Mouse (Mus musculus): ENCODE data around the gene Cdk17.

Cdk17 gene

DNA sequence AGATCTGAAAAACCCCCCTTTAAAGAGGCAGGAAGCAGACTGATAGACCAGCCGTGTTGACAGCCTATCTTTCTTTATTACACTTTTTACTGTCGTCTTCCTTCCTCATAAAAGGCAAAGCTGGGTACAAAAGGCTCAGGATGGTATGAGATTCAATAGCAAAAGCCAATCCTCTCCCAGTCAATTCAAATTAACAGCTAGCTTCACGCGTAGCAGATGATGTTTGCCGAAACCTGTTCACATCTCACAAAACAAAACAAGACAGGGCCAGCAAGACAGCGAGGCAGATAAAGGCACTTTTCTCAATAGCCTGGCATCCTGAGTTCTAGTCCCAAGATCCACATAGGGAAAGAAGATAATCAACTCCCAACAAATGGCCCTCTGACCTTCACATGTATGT is 128.7 kb downstream of the Cdk17 start:
- DNase-seq (ENCODE audit: low read depth) = no peak

DNA sequence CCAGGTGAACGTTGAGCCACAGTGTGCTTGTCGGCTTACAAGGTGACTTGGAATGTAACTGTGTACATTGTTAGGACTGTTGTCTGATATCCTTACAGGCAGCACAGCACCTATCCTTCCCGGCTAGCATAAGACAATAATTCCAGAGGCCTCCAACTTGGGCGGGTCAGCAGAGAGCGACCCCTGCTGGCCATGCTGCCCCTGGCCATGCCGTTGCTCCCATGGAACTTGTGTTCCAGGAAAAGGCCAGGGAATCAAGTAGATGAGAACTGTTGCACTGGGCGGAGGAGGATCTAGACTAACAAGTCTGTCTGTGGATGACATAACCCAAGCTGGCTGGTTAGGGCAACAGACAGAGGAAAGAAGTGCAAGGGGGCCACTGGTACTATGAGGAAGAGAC is 130.7 kb downstream of the Cdk17 start:
- no peak for DNase-seq (ENCODE audit: low read depth)

DNA sequence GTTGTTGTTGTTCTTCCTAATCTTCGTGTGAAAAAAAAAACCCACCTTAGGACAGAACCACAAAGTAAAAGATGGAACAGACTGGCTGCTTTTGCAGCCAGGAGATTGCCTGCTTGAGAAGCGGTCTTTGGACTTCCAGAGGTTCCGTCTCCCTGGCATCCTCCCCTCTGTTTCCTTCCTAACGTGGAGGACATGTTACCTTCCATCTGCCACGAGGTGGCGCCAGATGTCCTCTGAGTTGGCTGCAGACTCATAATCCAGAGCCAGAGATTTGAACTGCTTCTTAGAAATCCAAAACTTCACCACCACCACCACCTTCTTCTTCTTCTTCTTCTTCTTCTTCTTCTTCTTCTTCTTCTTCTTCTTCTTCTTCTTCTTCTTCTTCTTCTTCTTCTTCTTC is 131.2 kb downstream of the Cdk17 start:
- DNase-seq (ENCODE audit: low read depth) = peak; percentile 84

DNA sequence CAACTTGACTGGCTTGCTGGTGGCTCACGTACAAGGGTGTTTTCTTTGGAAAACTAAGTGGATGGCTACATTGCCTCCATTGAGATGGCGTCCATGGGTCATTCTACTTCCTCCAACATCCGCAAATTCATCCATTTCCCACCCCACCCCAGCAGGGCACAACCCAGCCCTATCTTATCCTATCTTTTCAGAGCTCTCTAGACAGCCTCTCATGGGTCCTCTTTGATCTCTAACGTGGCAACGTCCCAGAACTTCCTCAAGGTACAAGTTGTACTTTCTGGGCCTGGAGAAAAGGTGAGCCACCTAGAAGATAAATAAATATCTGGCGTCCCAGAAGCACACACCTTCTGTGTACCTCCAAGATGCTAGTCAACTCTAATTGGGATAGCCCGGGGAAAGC is 132.9 kb downstream of the Cdk17 start:
- DNase-seq (ENCODE audit: low read depth) = no peak

DNA sequence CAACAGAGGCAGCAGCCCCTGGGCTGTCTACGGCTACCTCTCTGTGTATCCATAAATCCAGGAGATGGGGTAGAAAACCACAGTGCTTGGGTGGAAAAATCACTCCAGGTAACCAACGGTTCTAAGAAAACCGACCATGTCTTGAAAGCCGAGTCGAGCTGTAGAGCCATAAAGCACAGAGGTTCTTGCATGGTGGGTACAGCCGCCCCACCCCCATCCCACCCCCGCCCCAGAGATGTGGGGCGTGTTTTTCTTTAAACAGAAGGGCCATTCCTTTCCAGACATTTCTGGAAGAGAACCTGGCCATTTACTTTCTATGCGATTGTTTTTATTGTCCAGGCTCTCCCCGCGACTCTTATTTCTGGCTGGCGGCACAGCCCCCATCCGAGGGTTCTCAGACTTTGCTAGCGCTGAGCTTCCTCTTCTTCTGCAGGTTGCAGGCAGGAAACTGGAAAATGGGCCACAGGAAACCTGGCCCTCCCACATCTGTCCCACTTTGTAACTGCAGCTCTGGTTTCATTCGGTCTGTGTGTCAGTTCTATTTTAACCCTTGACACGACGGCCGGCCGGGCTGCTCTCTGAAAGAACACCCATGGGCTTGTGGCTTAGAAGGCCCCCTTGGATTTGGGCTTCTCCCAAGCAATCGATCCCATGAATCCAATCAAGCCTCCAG is 134.0 kb downstream of the Cdk17 start:
- DNase-seq (ENCODE audit: low read depth) = no peak

DNA sequence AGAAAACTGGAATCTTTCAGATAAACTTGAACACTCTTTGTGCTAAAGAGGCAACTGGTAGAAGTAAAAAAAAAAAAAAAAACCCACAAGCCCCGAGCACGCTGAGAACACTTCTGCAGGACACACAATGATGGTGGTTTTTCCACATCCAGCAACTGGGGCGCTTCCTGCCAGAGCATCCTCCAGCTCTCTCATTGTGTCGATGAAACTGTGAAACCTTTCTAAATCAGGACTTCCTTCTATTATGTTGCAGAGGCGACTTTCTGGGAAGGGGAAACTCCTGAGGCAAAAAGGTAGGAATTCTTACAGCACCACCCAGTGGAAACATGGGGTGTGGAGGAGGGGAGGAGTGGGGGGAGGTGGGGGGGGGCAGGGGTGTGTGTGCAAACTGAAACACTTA is 137.1 kb downstream of the Cdk17 start:
- peak; percentile 48 for DNase-seq (ENCODE audit: low read depth)

DNA sequence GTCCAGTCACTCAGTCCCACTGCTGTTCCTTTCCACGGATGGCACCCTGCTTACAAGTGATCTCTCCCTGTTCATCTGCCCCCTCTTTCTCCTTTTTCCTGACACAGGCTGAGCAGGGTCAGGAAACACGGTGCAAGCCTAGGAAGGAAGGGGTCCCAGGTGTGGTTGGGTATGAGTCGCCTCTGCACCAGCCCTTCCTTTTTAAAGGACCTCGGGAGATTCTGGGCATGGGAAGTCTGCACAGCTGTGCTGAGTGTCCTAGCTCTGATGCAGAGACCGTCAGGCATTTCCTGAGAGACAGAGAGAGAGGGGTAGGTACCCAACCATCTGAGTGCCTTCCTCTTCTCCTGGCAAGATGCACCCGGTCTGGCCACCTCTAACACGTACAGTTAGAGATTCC is 137.5 kb downstream of the Cdk17 start:
- DNase-seq (ENCODE audit: low read depth) = no peak

DNA sequence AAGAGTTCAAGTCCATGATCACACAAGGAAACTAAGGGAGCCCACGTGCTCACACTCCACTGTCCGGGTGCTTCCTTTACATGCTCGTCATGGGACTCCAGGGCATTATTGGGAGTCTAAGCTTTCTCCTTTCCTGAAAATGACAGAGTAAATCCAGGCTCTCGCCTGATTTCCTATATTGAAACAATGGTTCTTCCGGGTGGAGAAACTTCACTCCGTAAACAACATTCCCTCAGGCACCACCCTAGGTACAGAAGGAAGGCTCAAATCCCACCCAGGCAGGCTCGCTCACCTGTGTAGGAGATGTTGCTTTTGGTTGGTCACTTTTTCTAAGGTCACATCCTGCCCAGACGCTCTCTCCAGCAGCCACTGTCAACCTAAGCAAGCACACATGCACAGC is 141.2 kb downstream of the Cdk17 start:
- no peak for DNase-seq (ENCODE audit: low read depth)

DNA sequence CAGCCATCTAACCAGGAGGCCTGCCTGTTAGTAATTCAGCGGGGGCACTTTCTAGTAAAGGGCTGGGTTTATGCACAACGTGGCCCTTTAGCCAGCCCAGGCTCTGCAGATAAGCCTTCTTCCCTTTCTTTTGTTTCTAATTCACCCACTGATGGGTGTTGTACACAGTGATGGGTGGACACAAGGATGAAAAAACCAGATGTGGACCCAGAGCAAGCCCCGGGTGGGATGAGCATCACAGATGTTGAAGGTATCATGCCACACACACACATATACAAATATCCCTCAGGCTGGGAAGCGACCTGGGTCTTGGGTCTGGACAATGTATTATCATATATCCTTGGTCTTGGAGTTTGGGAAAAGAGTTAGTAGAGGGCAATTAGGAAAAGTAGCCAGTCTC is 142.6 kb downstream of the Cdk17 start:
- DNase-seq (ENCODE audit: low read depth) = no peak

DNA sequence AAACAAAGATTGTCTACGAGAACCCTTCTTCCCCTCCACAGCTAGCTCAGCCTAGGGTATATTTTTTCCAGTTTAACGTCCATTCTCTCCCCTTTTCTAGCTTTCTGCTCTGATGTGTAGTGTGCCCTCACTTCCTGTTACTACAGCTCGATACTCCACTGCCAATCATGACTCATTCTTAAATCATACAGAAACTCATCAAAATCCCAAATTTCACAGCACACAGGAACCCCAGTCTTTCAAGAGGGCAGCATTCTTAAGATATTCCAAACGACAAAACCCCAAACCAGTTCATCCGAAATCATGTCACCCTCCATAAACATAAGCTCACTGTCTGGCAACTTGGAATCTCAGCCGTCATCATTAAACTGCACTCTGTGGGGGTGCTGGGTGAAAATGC is 145.3 kb downstream of the Cdk17 start:
- DNase-seq (ENCODE audit: low read depth) = no peak

DNA sequence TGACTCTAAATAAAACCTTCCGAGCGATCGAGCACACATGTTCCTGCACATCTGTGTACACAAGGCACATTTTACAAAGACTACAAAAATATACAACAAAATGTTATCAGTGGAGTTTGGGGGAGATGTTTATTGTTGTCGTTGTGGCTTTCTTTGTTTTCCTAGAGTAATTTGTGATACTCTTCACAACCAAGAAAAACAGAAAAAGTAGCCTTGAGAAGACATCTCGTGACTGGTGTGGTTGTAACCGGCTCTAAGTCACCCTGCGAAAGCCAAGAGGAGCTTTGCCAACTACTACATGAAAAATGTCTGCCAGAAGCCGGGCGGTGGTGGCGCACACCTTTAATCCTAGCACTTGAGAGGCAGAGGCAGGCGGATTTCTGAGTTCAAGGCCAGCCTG is 145.7 kb downstream of the Cdk17 start:
- DNase-seq (ENCODE audit: low read depth) = no peak

DNA sequence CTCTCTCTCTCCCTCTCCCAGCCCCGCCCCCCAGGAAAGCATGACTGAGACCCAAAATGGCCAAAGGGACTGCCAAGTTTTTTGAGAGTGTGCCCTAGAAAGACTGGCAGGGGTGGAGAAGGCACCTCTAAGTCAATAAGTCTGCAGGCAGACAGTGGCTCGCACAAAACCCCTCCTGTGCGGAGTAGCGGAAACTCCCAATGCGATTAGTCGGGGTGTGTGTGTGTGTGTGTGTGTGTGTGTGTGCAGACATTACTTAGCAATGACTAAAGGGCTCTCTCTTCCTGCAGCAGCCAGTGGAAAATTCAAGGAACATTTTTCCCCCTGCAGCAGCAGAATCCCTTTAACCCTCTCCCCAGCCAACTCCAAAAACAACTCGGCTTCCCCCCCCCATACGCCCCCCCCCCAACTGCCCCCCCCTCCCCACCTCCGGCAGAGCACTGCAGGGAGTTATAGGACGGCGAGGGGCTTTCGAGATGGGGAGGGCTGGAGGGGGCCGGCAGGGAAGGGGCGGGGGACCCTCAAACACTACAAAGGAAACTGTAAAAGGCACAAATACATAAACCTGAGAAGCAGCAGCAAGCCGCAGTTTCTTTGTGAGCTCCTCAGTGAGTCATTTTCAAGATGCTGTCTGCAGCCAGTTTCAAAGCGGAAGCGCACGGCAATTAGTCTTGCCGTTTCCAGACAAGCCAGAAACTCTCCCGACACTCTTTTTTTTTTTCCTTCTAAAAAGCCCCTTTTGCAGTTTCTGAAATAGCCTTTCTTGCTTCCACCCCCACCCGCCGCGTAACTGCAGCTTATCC is 148.7 kb downstream of the Cdk17 start:
- peak; percentile 77 for DNase-seq (ENCODE audit: low read depth)

DNA sequence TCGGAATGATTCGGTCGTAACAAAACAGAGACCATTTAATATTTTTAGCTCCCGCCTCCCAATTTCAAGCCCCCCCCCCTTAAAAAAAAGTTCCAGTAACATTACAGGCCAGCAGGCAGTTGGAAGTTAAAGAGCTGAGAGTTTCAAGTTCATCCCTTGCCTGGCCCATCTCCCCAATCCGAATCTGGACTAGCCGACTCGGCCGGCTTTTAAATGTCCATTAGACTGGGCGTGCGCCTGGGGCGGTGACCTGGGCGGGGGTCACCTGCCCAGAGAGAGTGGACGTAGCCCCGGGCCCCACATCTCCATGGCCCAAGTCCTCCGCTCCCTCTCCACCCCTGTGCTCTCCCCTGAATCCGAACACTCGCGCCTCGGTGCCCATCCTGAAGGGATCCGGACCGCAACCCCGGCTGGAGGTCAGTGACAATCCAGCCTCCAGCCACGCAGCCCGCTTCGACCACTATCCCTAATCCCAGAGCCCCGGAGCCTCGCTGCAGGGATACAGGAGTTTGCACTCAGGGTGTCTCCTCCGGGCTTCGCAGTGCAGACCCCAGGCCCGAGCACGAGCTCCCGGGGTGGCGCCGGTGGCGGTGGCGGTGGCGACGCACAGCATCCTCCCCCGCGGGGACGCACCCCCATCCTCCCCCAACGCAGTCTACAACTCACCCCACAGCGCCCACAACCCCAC is 149.4 kb downstream of the Cdk17 start:
- DNase-seq (ENCODE audit: low read depth) = peak; percentile 63

DNA sequence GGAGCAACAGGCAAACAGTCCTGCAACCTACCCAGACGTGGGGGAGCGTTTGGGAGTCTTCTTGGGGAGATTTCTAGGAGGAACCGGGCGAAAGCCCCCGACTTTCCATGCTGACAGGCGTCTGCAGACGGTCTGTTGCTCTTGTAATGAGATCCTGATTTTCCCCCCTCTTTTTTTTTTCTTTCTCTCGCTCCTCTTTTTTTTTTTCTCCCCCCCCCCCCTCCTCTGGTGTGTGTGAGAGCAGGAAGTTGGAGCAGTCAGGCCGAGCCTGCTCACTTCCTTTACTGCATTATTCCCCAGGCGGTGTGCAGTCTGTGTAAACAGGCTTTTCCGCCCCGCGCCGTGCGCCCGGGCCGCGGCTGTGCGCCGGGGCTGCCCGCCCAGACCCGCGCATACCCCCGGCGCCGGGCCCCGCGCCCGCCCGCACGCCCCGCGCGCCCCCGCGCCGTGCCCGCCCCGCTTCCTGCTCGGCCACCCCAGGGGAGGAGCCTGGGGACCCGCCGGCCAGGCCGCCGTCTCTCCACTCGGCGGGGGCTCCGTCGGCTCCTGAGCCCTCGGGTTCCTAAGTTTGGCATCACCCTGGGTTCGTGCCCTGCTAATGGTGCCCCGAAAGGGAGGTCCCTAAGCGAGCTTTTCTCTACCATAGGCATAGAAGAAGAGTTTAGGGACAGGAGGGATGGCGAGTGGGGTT is 150.2 kb downstream of the Cdk17 start, which contains the start of gene Elk3:
TSS of gene Elk3 (minus strand) at position 415 of the 691 bp plus-strand sequence.
- DNase-seq (ENCODE audit: low read depth) = peak; percentile 68

DNA sequence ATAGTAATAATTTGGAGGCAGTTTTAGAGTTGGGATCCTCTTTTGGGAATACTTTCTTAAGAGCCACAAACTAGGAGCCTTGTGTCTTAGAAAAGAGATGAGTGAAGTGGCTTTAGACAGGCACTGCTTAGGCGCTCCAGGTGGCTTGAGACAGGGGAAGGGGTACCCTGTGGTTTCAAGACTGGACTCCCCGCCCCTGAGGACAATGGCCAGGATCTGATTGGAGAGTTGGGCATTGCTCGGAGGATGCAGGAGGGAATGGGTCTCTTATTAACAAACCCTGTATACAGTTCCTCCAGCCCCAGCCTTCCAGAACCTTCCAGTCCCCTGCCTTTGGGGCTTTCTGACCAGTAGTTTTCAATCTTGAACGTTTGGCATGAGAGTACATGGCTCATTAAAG is 150.9 kb downstream of the Cdk17 start:
- DNase-seq (ENCODE audit: low read depth) = no peak
